ENCODE assay signal across 8 mouse cellular contexts in genomic region chr7:4136404-4136770, GRCm38 (mm10). TPM values are rescaled to one million over a fixed set of nuclear protein-coding genes. Genes with fewer than 3 reads are reported as not detected.
DNase-seq lines count a peak whose midpoint lies in the region; ATAC-seq and TF ChIP-seq lines count a peak whose summit lies in the region.

No protein-coding gene starts in this region.

- dilution Hi-C loops in CH12.LX (cut with MboI; ENCODE audit: extremely low pct_ligation_motif_present, extremely low pct_unique_long_range_greater_than_20kb, low sequenced_read_pairs): no loop called here

- no peaks in the 10 kb centered on the region for H3K27me3 ChIP-seq in heart, embryonic 10.5 days (ENCODE audit: insufficient read depth, poor library complexity, severe bottlenecking)
- no peaks in the 10 kb centered on the region for H3K27me3 ChIP-seq in CH12.LX (replicated peaks)
- H3K27me3 ChIP-seq in forebrain, embryonic 13.5 days: no peaks in the 10 kb centered on the region
- no peaks in the 10 kb centered on the region for H3K27me3 ChIP-seq in liver, postnatal 0 days (ENCODE audit: insufficient read depth, low read length)

- peak overlapping the region; percentile 30; the same call in 1 of the 2 replicates for H3K4me2 ChIP-seq in CH12.LX (ENCODE audit: insufficient read depth, low read depth, poor library complexity, severe bottlenecking)
- H3K4me2 ChIP-seq in forebrain, embryonic 13.5 days: peak overlapping the region; percentile 94
- H3K4me2 ChIP-seq in liver, postnatal 0 days (ENCODE audit: low read depth, low read length): peak overlapping the region; percentile 87

- no peak for DNase-seq in heart, embryonic 10.5 days (ENCODE audit: low spot score)
- no peak for DNase-seq in heart, adult 18-20 months
- DNase-seq in CH12.LX (ENCODE audit: extremely low read depth): no peak
- DNase-seq in liver, postnatal 0 days: no peak
- no peak for DNase-seq in ovary, postnatal 10 days (ENCODE audit: low spot score)
- no peak for DNase-seq in urinary bladder, adult 18-20 months (ENCODE audit: low spot score in 2 of 2)

- TF ChIP-seq EP300 in CH12.LX (IDR thresholded peaks at IDR 0.05; ENCODE audit: low read length): no peak
- no peak for TF ChIP-seq EP300 in liver, postnatal 0 days (IDR thresholded peaks at IDR 0.05; ENCODE audit: low read depth)

- H3K36me3 ChIP-seq in heart, embryonic 10.5 days: peaks cover 32% of the 10 kb centered on the region
- H3K36me3 ChIP-seq in CH12.LX (replicated peaks in 1 of 2; ENCODE audit: control insufficient read depth in 1 of 2, insufficient read depth in 1 of 2, low read length in 1 of 2): peaks cover 23 to 66% of the 10 kb centered on the region in 2 experiments
- peaks cover 60% of the 10 kb centered on the region for H3K36me3 ChIP-seq in forebrain, embryonic 13.5 days (ENCODE audit: poor library complexity, severe bottlenecking)
- H3K36me3 ChIP-seq in liver, postnatal 0 days (replicated peaks; ENCODE audit: insufficient read depth, low read length): peaks cover 36% of the 10 kb centered on the region

- no peak for TF ChIP-seq POLR2A in CH12.LX (IDR thresholded peaks at IDR 0.05; ENCODE audit: low read depth, low read length)

- ATAC-seq in forebrain, embryonic 13.5 days: peak; percentile 25
- peak; percentile 5 for ATAC-seq in liver, postnatal 0 days
- no peak for ATAC-seq in monocyte, adult 5-6 weeks (replicated peaks; ENCODE audit: insufficient number of reproducible peaks, low FRiP score, low TSS enrichment, poor library complexity, severe bottlenecking)

- H3K79me2 ChIP-seq in CH12.LX (replicated peaks; ENCODE audit: control insufficient read depth, extremely low read depth, insufficient read depth, poor library complexity, severe bottlenecking): peaks cover 23% of the 10 kb centered on the region

- H3K4me1 ChIP-seq in heart, embryonic 10.5 days: peaks cover 16% of the 10 kb centered on the region
- H3K4me1 ChIP-seq in CH12.LX (ENCODE audit: control insufficient read depth in 1 of 2, insufficient read depth in 2 of 2): peaks cover 10 to 59% of the 10 kb centered on the region in 2 experiments
- H3K4me1 ChIP-seq in forebrain, embryonic 13.5 days: peaks cover 38% of the 10 kb centered on the region
- H3K4me1 ChIP-seq in liver, postnatal 0 days (ENCODE audit: insufficient read depth): peaks cover 13% of the 10 kb centered on the region

- no peak for TF ChIP-seq CTCF in CH12.LX (conservative IDR thresholded peaks at IDR 0.05 in 1 of 2, IDR thresholded peaks at IDR 0.05 in 1 of 2; ENCODE audit: low read depth in 2 of 2, low read length in 2 of 2)
- TF ChIP-seq CTCF in liver, postnatal 0 days (IDR thresholded peaks at IDR 0.05; ENCODE audit: low read depth): no peak

- peak overlapping the region; percentile 85 for H3K4me3 ChIP-seq in heart, embryonic 10.5 days
- peak overlapping the region; percentile 77 to 95 (median 78) for H3K4me3 ChIP-seq in CH12.LX (replicated peaks in 1 of 3; ENCODE audit: low read depth in 2 of 3, low read length in 2 of 3, poor library complexity in 1 of 3)
- peak overlapping the region; percentile 85 for H3K4me3 ChIP-seq in forebrain, embryonic 13.5 days
- H3K4me3 ChIP-seq in liver, postnatal 0 days (ENCODE audit: low read depth, low read length): peak overlapping the region; percentile 88

- H3K27ac ChIP-seq in heart, embryonic 10.5 days: peak overlapping the region; percentile 96
- peak overlapping the region; percentile 61 for H3K27ac ChIP-seq in CH12.LX (ENCODE audit: insufficient read depth, low read depth)
- H3K27ac ChIP-seq in forebrain, embryonic 13.5 days: peak overlapping the region; percentile 63
- peak overlapping the region; percentile 94 for H3K27ac ChIP-seq in liver, postnatal 0 days (ENCODE audit: low read depth)

- in situ Hi-C loops in CH12.LX (cut with MboI; ENCODE audit: low pct_ligation_motif_present, low pct_unique_long_range_greater_than_20kb, low sequenced_read_pairs): no loop called here

- TF ChIP-seq RAD21 in CH12.LX (IDR thresholded peaks at IDR 0.05; ENCODE audit: low read depth, low read length): no peak

- under 1% methylated on average over 16 of the region's 16 CpGs for WGBS in heart, embryonic 10.5 days
- 0% methylated on average over 16 of the region's 16 CpGs for WGBS in forebrain, embryonic 13.5 days
- WGBS in liver, postnatal 0 days (ENCODE audit: insufficient replicate concordance): 3% methylated on average over 16 of the region's 16 CpGs

- H3K9ac ChIP-seq in CH12.LX (ENCODE audit: insufficient read depth, low read depth): peak overlapping the region; percentile 68
- peak overlapping the region; percentile 66 for H3K9ac ChIP-seq in forebrain, embryonic 13.5 days
- H3K9ac ChIP-seq in liver, postnatal 0 days (replicated peaks): peak overlapping the region; percentile 77

- H3K9me3 ChIP-seq in heart, embryonic 10.5 days: peaks cover 3% of the 10 kb centered on the region; the same call in 1 of the 2 replicates
- H3K9me3 ChIP-seq in CH12.LX (replicated peaks; ENCODE audit: low read length): no peaks in the 10 kb centered on the region
- no peaks in the 10 kb centered on the region for H3K9me3 ChIP-seq in forebrain, embryonic 13.5 days (replicated peaks)
- H3K9me3 ChIP-seq in liver, postnatal 0 days (ENCODE audit: low read length): no peaks in the 10 kb centered on the region

TF ChIP-seq in CH12.LX, 34 proteins besides CTCF, POLR2A, EP300 and RAD21:
- no peak for TF ChIP-seq MEF2A (IDR thresholded peaks at IDR 0.05; ENCODE audit: borderline replicate concordance, low read depth, low read length)
- TF ChIP-seq MAX (IDR thresholded peaks at IDR 0.05; ENCODE audit: low read length): no peak
- no peak for TF ChIP-seq TCF12 (IDR thresholded peaks at IDR 0.05; ENCODE audit: low read depth, low read length)
- TF ChIP-seq E2F4 (IDR thresholded peaks at IDR 0.05; ENCODE audit: insufficient replicate concordance, low read depth, low read length): no peak
- TF ChIP-seq SIN3A (IDR thresholded peaks at IDR 0.05; ENCODE audit: low read length): no peak
- TF ChIP-seq ELF1 (IDR thresholded peaks at IDR 0.05; ENCODE audit: low read depth, low read length): no peak
- no peak for TF ChIP-seq JUND (conservative IDR thresholded peaks at IDR 0.05; ENCODE audit: low read depth, low read length)
- TF ChIP-seq BHLHE40 (IDR thresholded peaks at IDR 0.05; ENCODE audit: low read depth, low read length): no peak
- no peak for TF ChIP-seq USF1 (IDR thresholded peaks at IDR 0.05; ENCODE audit: low read depth, low read length)
- no peak for TF ChIP-seq ZMIZ1 (IDR thresholded peaks at IDR 0.05; ENCODE audit: low read depth, low read length)
- TF ChIP-seq NELFE (IDR thresholded peaks at IDR 0.05; ENCODE audit: low read depth, low read length): no peak
- TF ChIP-seq CHD1 (IDR thresholded peaks at IDR 0.05; ENCODE audit: low read depth, low read length): no peak
- TF ChIP-seq IRF4 (IDR thresholded peaks at IDR 0.05; ENCODE audit: low read depth, low read length): no peak
- no peak for TF ChIP-seq NRF1 (IDR thresholded peaks at IDR 0.05; ENCODE audit: low read depth, low read length)
- TF ChIP-seq JUN (IDR thresholded peaks at IDR 0.05; ENCODE audit: insufficient read depth, low read depth, low read length): no peak

RNA-seq across cellular contexts. Expression of gene Leng8, which starts 0.5 kb away (rescaled TPM):
- 72.6 and 75.1 TPM in 2 replicates for polyA plus RNA-seq in heart, embryonic 10.5 days (2016; fragmentation: Nextera tagmentation; extraction: Ambion mirVana)
- total RNA-seq in heart, adult 18-20 months (2021): 10 to 100 TPM; 21.2 to 31.9 TPM
- 28.6 and 33.5 TPM in 2 replicates for total RNA-seq in CH12.LX (2012; rRNA removed)
- total RNA-seq in CH12.LX (2014; rRNA removed): 17.6 and 23.2 TPM in 2 replicates
- 46.6 and 48.7 TPM in 2 replicates for polyA plus RNA-seq in CH12.LX (2012; ENCODE audit: insufficient read length, low read depth)
- 61.3 and 71.1 TPM in 2 replicates for polyA plus RNA-seq in forebrain, embryonic 13.5 days (2015; fragmentation: Nextera tagmentation; extraction: Ambion mirVana)
- 9.1 and 9.7 TPM in 2 replicates for polyA plus RNA-seq in liver, postnatal 0 days (2015; fragmentation: Nextera tagmentation; extraction: Ambion mirVana)
- total RNA-seq in monocyte, adult 5-6 weeks (2017): 93.7 to 137 TPM (median 95.1 TPM) in 3 replicates

RNA-seq across cellular contexts. Expression of gene Leng9, which starts 13.8 kb away (rescaled TPM):
- 1.8 and 2.2 TPM in 2 replicates for polyA plus RNA-seq in heart, embryonic 10.5 days (2016; fragmentation: Nextera tagmentation; extraction: Ambion mirVana)
- 1 to 10 TPM; 2.6 TPM for total RNA-seq in heart, adult 18-20 months (2021)
- total RNA-seq in CH12.LX (2012; rRNA removed): 1.2 and 1.8 TPM in 2 replicates
- 0.70 and 1.2 TPM in 2 replicates for total RNA-seq in CH12.LX (2014; rRNA removed)
- 1.1 and 1.3 TPM in 2 replicates for polyA plus RNA-seq in CH12.LX (2012; ENCODE audit: insufficient read length, low read depth)
- 3.5 and 3.9 TPM in 2 replicates for polyA plus RNA-seq in forebrain, embryonic 13.5 days (2015; fragmentation: Nextera tagmentation; extraction: Ambion mirVana)
- 2.8 TPM in 2 replicates for polyA plus RNA-seq in liver, postnatal 0 days (2015; fragmentation: Nextera tagmentation; extraction: Ambion mirVana)
- total RNA-seq in monocyte, adult 5-6 weeks (2017): 26.4 to 29.4 TPM (median 28.3 TPM) in 3 replicates

RNA-seq across cellular contexts. Expression of gene Ttyh1, which starts 17.2 kb away (rescaled TPM):
- 0.54 and 0.83 TPM in 2 replicates for polyA plus RNA-seq in heart, embryonic 10.5 days (2016; fragmentation: Nextera tagmentation; extraction: Ambion mirVana)
- under 1 TPM; 0.69 to 0.92 TPM for total RNA-seq in heart, adult 18-20 months (2021)
- total RNA-seq in CH12.LX (2012; rRNA removed) (0.08 and 0.13 TPM in 2 replicates), CH12.LX (2014; rRNA removed) (not detected in 2 replicates)
- polyA plus RNA-seq in CH12.LX (2012; ENCODE audit: insufficient read length, low read depth): 0.16 and 0.17 TPM in 2 replicates
- polyA plus RNA-seq in forebrain, embryonic 13.5 days (2015; fragmentation: Nextera tagmentation; extraction: Ambion mirVana): 121 and 149 TPM in 2 replicates
- 1.9 and 3.2 TPM in 2 replicates for polyA plus RNA-seq in liver, postnatal 0 days (2015; fragmentation: Nextera tagmentation; extraction: Ambion mirVana)
- total RNA-seq in monocyte, adult 5-6 weeks (2017): not detected in 3 replicates

RNA-seq across cellular contexts. Expression of gene Cdc42ep5, which starts 28.3 kb away (rescaled TPM):
- 27.4 and 35.7 TPM in 2 replicates for polyA plus RNA-seq in heart, embryonic 10.5 days (2016; fragmentation: Nextera tagmentation; extraction: Ambion mirVana)
- total RNA-seq in heart, adult 18-20 months (2021): 1 to 10 TPM; 4.1 to 4.6 TPM
- total RNA-seq in CH12.LX (2012; rRNA removed) (3.1 and 4.2 TPM in 2 replicates), CH12.LX (2014; rRNA removed) (2.0 and 2.1 TPM in 2 replicates)
- polyA plus RNA-seq in CH12.LX (2012; ENCODE audit: insufficient read length, low read depth): 1.4 and 1.5 TPM in 2 replicates
- 5.1 and 5.2 TPM in 2 replicates for polyA plus RNA-seq in forebrain, embryonic 13.5 days (2015; fragmentation: Nextera tagmentation; extraction: Ambion mirVana)
- 8.2 and 12.1 TPM in 2 replicates for polyA plus RNA-seq in liver, postnatal 0 days (2015; fragmentation: Nextera tagmentation; extraction: Ambion mirVana)
- 2.7 TPM in 1 of 3 replicates, not detected in the others for total RNA-seq in monocyte, adult 5-6 weeks (2017)

Comparison
In these comparisons a context has a peak if more than half of its experiments do, and no peak if none do; other contexts are left out.
1. H3K4me2 ChIP-seq: peak in every context shown above with its lines; median percentile 94 in forebrain, embryonic 13.5 days; 87 in liver, postnatal 0 days; 30 in CH12.LX.
2. RNA of gene Ttyh1, which starts 17.2 kb away (polyA plus RNA-seq): 121 to 149 TPM in forebrain, embryonic 13.5 days; 1.9 to 3.2 TPM in liver, postnatal 0 days, 0.54 to 0.83 TPM in heart, embryonic 10.5 days and 0.16 to 0.17 TPM in CH12.LX; every median in the first group is over 10 times any median in the second.
3. Peak in every context shown above with its lines, with median percentiles within 50 percentile points of each other: H3K27ac ChIP-seq, H3K4me3 ChIP-seq and H3K9ac ChIP-seq.